Mouse (Mus musculus) ES-Bruce4 (cell line): ENCODE measurements at regions not wholly inside any gene's neighbourhood (a gene's known extent, or its start where the extent isn't known, plus 50 kb on each side); places are given as distances from the start of the nearest gene placed in this dataset.

Experiments used
- H3K27ac ChIP-seq: 2 replicates; pipeline ENCODE4 v1.5.1; 2012; ENCODE audit warnings: low read length, inconsistent platforms; ENCODE audit not compliant: insufficient read depth
- H3K27me3 ChIP-seq: 2 replicates; pipeline ENCODE4 v1.6.1; 2012; ENCODE audit warnings: mild to moderate bottlenecking, low read length, inconsistent platforms; ENCODE audit not compliant: control insufficient read depth, poor library complexity, insufficient read depth, severe bottlenecking
- H3K36me3 ChIP-seq: 2 replicates; pipeline ENCODE4 v1.6.1; 2012; ENCODE audit warnings: inconsistent platforms, mild to moderate bottlenecking, low read length, moderate library complexity; ENCODE audit not compliant: control insufficient read depth, poor library complexity, insufficient read depth, severe bottlenecking
- H3K4me1 ChIP-seq: one replicate; pipeline ENCODE4 v1.8.1; 2011; ENCODE audit warnings: low read length; ENCODE audit not compliant: control insufficient read depth, insufficient read depth
- H3K4me3 ChIP-seq: 2 replicates; pipeline ENCODE4 v1.5.1; 2011; ENCODE audit warnings: low read depth, mild to moderate bottlenecking, low read length
- H3K9ac ChIP-seq: 2 replicates; pipeline ENCODE4 v1.6.1; 2012; ENCODE audit warnings: low read depth, mild to moderate bottlenecking, inconsistent platforms; ENCODE audit not compliant: poor library complexity, severe bottlenecking
- H3K9me3 ChIP-seq: replicated peaks from 2 replicates; pipeline ENCODE4 v1.6.1; 2012; ENCODE audit warnings: mild to moderate bottlenecking, low read length, inconsistent platforms; ENCODE audit not compliant: control insufficient read depth, poor library complexity, insufficient read depth, severe bottlenecking
- CTCF ChIP-seq: IDR thresholded peaks from one replicate; pipeline ENCODE4 v1.8.1; 2011; ENCODE audit warnings: low read depth, low read length
- EP300 ChIP-seq: IDR thresholded peaks from 2 replicates; pipeline ENCODE4 v1.6.1; 2011; ENCODE audit warnings: low read depth, low read length; ENCODE audit not compliant: insufficient read depth
- POLR2A ChIP-seq: IDR thresholded peaks from one replicate; pipeline ENCODE4 v1.8.1; 2011; ENCODE audit warnings: low read length; ENCODE audit not compliant: insufficient read depth

DNA sequence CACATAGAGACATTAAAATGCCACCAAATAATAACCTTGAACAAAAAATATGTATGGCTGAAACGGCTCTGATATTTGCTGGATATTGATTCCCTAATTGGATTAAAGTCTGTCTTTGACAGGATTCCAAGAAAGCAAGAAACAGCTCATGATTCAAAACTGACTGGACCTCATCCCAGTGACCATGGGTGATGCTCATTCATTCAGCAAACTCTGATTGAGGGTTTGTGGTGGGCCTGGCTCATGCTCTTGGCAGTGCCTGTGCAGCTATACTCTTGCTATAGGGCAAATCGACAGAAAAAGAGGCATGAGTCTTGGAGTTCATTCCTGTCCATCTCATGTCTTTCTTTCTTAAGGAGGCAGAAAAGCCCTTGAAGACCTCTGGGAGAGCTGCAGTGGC lies 98.7 kb downstream of the Otol1 start:
- H3K4me1 ChIP-seq, result no peaks in the 10 kb centered on the region
- no peaks in the 10 kb centered on the region for H3K36me3 ChIP-seq
- no peaks in the 10 kb centered on the region for H3K27me3 ChIP-seq
- TF ChIP-seq CTCF, result no peak
- no peak for TF ChIP-seq POLR2A
- no peak for TF ChIP-seq EP300
- no peaks in the 10 kb centered on the region for H3K9me3 ChIP-seq
- no peak overlapping the region for H3K4me3 ChIP-seq
- H3K27ac ChIP-seq, result no peak overlapping the region
- no peak overlapping the region for H3K9ac ChIP-seq

DNA sequence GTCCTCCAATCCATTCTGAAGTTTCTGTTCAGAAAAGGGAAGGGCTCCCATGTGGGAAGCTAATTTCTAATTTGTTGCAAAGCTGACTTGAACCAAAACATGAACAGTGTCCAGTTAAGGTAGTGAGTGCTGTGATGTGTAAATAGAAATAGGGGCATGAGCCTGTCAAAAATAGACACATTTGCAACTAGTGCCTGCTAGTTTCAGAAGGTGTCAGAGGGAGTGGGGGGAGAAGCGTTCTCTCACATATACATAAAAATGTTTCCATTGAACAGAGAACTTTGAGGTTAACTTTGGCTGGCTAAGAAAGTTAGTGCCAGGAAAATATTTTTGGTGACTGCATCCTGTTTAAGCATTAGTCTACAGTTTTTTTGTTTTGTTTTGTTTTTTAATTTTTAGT lies 118.8 kb downstream of the Otol1 start:
- no peak overlapping the region for H3K9ac ChIP-seq
- H3K4me3 ChIP-seq, result no peak overlapping the region
- no peaks in the 10 kb centered on the region for H3K36me3 ChIP-seq
- no peaks in the 10 kb centered on the region for H3K4me1 ChIP-seq
- no peak for TF ChIP-seq POLR2A
- no peaks in the 10 kb centered on the region for H3K9me3 ChIP-seq
- no peaks in the 10 kb centered on the region for H3K27me3 ChIP-seq
- no peak overlapping the region for H3K27ac ChIP-seq

DNA sequence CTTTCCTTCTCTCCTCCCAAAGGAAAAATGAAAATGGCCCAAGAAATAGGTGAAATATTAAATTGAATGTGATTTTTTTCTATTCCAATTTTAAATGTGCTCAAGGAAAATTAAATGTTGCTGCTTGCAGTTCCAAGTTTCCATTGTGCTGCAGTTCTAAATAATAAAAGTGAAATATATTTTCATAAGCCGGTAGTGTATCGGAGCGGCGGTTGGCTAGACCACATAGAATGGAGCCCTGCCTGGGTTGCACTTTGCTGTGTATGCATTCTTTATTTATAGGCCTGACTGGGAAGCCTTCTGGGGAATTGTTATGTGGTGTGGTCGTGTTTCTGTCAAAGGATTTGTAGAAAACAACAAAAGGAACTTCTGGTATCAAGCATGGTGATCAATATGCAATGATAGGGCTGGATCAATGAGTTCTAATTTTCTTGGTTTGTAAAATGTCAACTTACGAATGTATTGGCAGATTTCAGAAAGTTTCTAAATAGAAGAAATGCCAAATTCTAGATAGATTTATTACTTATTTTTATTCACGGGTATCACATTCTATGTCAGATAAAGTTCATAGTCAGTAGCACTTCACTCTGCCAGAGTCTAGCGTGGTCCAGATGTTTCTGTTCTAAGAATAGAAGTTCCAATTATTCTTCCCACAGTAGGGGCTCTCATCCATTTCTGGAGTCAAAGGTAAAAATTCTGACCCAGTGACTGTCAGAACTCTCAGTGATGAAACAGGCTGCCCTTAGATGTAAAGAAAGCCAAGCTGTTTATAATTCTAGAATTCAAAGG lies 123.0 kb downstream of the Otol1 start:
- H3K27me3 ChIP-seq, result no peaks in the 10 kb centered on the region; the same call in 1 of the 2 replicates

DNA sequence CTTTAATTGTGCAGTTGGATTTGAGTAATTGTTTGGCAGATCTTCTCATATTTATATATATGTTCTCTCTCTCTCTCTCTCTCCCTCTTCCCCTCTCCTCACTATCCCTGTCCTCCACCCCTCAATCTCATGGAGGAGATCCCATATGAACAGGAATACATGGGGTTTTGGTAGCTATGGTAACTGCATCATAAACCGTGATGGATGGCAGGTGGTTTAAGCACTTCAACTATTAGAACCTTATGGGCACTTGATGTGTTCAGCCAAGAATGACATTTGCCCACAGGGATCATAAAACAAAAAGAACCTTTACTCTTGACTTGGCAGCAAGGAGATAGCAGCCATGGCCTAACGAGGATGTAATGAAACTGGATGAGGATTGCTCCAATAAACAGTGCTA lies 127.5 kb downstream of the Otol1 start:
- H3K27me3 ChIP-seq, result no peaks in the 10 kb centered on the region; the same call in 1 of the 2 replicates
- no peaks in the 10 kb centered on the region for H3K4me1 ChIP-seq
- no peak overlapping the region for H3K4me3 ChIP-seq
- no peaks in the 10 kb centered on the region for H3K9me3 ChIP-seq
- no peaks in the 10 kb centered on the region for H3K36me3 ChIP-seq
- no peak overlapping the region for H3K27ac ChIP-seq
- H3K9ac ChIP-seq, result no peak overlapping the region
- no peak for TF ChIP-seq EP300

More for the DNA sequence above, 123.0 kb downstream of the Otol1 start:
- no peak overlapping the region for H3K27ac ChIP-seq
- H3K4me3 ChIP-seq, result no peak overlapping the region
- H3K36me3 ChIP-seq, result no peaks in the 10 kb centered on the region
- H3K9ac ChIP-seq, result no peak overlapping the region
- no peaks in the 10 kb centered on the region for H3K9me3 ChIP-seq
- no peaks in the 10 kb centered on the region for H3K4me1 ChIP-seq
- TF ChIP-seq POLR2A (no peak), EP300 (no peak)

DNA sequence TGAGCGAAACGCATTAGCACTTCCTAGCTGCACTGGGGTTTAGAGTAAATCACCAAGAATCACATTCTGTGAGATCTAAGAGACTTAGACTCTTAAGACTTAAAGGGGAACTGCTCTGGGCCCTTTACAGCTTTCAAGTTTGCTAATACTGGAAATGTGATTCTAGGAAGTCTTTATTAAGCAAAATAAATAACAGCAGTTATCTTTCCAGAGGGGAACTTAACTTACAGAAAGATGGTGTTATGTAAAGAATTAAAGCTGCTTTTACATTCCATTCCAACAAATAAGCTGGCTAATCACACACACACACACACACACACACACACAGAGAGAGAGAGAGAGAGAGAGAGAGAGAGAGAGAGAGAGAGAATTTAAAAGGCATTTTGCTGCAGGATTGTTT lies 131.1 kb downstream of the Otol1 start:
- no peaks in the 10 kb centered on the region for H3K36me3 ChIP-seq
- H3K27ac ChIP-seq, result no peak overlapping the region
- H3K4me1 ChIP-seq, result no peaks in the 10 kb centered on the region
- H3K9ac ChIP-seq, result no peak overlapping the region
- TF ChIP-seq CTCF (no peak), EP300 (no peak), POLR2A (no peak)
- no peaks in the 10 kb centered on the region for H3K27me3 ChIP-seq
- H3K4me3 ChIP-seq, result no peak overlapping the region
- H3K9me3 ChIP-seq, result no peaks in the 10 kb centered on the region

DNA sequence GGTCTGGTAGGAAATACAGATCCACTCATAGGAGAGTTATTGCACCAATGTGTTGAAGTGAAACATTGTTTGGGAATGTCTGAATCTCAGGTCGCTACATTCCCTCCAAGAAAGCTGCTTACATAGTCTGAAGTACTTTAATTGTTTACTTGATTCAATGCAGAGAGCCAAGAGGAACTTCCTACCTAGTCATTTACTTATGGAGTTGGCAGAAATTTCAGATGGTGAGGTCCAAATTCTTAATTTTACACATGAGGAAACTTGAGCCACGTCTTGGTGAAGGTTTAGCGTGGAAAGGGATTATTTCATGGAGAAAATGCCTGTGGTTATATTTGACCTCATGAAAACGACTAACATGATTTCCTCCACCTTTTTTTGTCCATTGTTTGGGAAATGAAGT lies 131.5 kb downstream of the Otol1 start:
- TF ChIP-seq EP300 (no peak), CTCF (no peak), POLR2A (no peak)
- H3K9me3 ChIP-seq, result no peaks in the 10 kb centered on the region
- no peaks in the 10 kb centered on the region for H3K36me3 ChIP-seq
- no peaks in the 10 kb centered on the region for H3K27me3 ChIP-seq
- H3K4me3 ChIP-seq, result no peak overlapping the region
- no peaks in the 10 kb centered on the region for H3K4me1 ChIP-seq
- no peak overlapping the region for H3K27ac ChIP-seq
- H3K9ac ChIP-seq, result no peak overlapping the region
